Mouse (Mus musculus): Measurements from ENCODE around the gene Phgdh.

- no peak for TF ChIP-seq CTCF (IDR thresholded peaks at IDR 0.05; ENCODE audit: extremely low read depth, insufficient read length, insufficient replicate concordance, low read depth, low read length)
- no peak for TF ChIP-seq POLR2A (IDR thresholded peaks at IDR 0.05; ENCODE audit: low read depth, low read length)
Measured at GRCm38 (mm10) chr3:98335886-98336285, 3.9 kb downstream of the Phgdh start.

Data from small intestine, adult 2 months (tissue).